Mouse (Mus musculus) limb, embryonic 14.5 days (tissue): ENCODE measurements around the gene Arhgef17. TPM values are rescaled to one million over a fixed set of nuclear protein-coding genes. Genes with fewer than 3 reads are reported as not detected.

ENCODE experiments used
- ATAC-seq: fragments of 200-750 bp; cut with Nextera tagmentation; 2 replicates; pipeline ENCODE4 v1.8.0; 2017; ENCODE audit warnings: low read depth, moderate number of reproducible peaks, moderate TSS enrichment; ENCODE audit not compliant: low FRiP score
- DNase-seq: peaks from one replicate; pipeline ENCODE4 v3.0.0-alpha.2; 2015; ENCODE audit warnings: low spot score
- H3K27ac ChIP-seq: fragments of 300-500 bp; sonication (generic); replicated peaks from 2 replicates; pipeline ENCODE4 v1.5.1; 2014; ENCODE audit warnings: low read depth, mild to moderate bottlenecking, low read length, moderate library complexity, mixed read lengths
- H3K27me3 ChIP-seq: fragments of 300-500 bp; sonication (generic); 2 replicates; pipeline ENCODE4 v1.6.1; 2014; ENCODE audit warnings: low read length, mixed read lengths; ENCODE audit not compliant: control insufficient read depth, insufficient read depth
- H3K36me3 ChIP-seq: fragments of 300-500 bp; sonication (generic); 2 replicates; pipeline ENCODE4 v1.6.1; 2014; ENCODE audit warnings: mild to moderate bottlenecking, low read length, moderate library complexity, mixed read lengths; ENCODE audit not compliant: control insufficient read depth, insufficient read depth
- H3K4me1 ChIP-seq: fragments of 300-500 bp; sonication (generic); 2 replicates; pipeline ENCODE4 v1.6.1; 2014; ENCODE audit warnings: antibody characterized with exemption, low read length, mixed read lengths; ENCODE audit not compliant: control insufficient read depth, insufficient read depth
- H3K4me2 ChIP-seq: fragments of 300-500 bp; sonication (generic); replicated peaks from 2 replicates; pipeline ENCODE4 v1.6.1; 2014; ENCODE audit warnings: low read depth, mild to moderate bottlenecking, low read length, moderate library complexity; ENCODE audit not compliant: severe bottlenecking
- H3K4me3 ChIP-seq: fragments of 300-500 bp; sonication (generic); replicated peaks from 2 replicates; pipeline ENCODE4 v1.5.1; 2014; ENCODE audit warnings: low read length
- H3K9ac ChIP-seq: fragments of 300-500 bp; sonication (generic); 2 replicates; pipeline ENCODE4 v1.6.1; 2014; ENCODE audit warnings: mild to moderate bottlenecking, low read depth, low read length, moderate library complexity; ENCODE audit not compliant: severe bottlenecking
- H3K9me3 ChIP-seq: fragments of 300-500 bp; sonication (generic); 2 replicates; pipeline ENCODE4 v1.6.1; 2016; ENCODE audit warnings: low read length; ENCODE audit not compliant: control insufficient read depth
- POLR2A ChIP-seq: fragments of 200-500 bp; IDR thresholded peaks from 2 replicates; pipeline ENCODE4 v1.8.0; 2012; ENCODE audit warnings: inconsistent platforms, mild to moderate bottlenecking, moderate library complexity, borderline replicate concordance; ENCODE audit not compliant: insufficient read depth, insufficient read length; ENCODE audit errors: extremely low read depth
- WGBS: fragments of 180-500 bp; shearing (Covaris S2); extraction: QIAGEN DNeasy Blood & Tissue Kit; methylation state at CpG from one replicate; pipeline ENCODE4 v1.1.7; 2014; 5-methylcytosine and 5-hydroxymethylcytosine counted together
- polyA plus RNA-seq, 2 experiments: library from polyadenylated mRNA; depleted of rRNA in 1 of 2; stranded (reverse) in 1 of 2; unstranded in 1 of 2; fragments of >200 nt; fragmentation: Nextera tagmentation in 1 of 2; extraction: Ambion mirVana in 1 of 2; gene quantifications; 2 replicates each; pipeline versions ENCODE4 v1.2.1 to v1.2.3; 2012 to 2014

The Arhgef17 gene
- polyA plus RNA-seq, 2 experiments: 15.4 to 42.8 TPM

DNA sequence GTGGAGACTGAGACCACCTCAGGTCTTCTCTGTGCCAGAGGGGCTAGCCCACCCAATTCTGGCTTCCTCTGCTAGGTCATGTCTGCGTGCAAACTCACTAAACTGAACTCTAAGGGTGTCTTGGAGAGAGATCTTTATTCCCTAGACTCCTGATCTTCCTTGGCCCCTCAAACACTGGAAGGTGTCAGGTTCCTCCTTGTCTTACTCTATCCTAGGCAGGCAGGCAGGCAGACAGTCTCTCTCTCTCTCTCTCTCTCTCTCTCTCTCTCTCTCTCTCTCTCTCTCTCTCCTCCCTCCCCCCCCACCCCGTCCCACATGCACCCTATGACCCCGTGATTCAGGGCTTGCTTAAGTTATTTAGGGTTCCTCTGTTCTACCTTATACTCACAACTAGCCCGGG is 69.6 kb downstream of the Arhgef17 start:
- Histone ChIP-seq H3K36me3 (no peaks in the 10 kb centered on the region), H3K9me3 (no peaks in the 10 kb centered on the region), H3K4me1 (peaks cover 7% of the 10 kb centered on the region; the same call in 1 of the 2 replicates), H3K27ac (no peak overlapping the region; the same call in 1 of the 2 replicates), H3K4me3 (peak overlapping the region; percentile 80), H3K27me3 (no peaks in the 10 kb centered on the region), H3K9ac (peak overlapping the region; percentile 70), H3K4me2 (peak overlapping the region; percentile 95)
- TF ChIP-seq POLR2A: no peak
- ATAC-seq: no peak
- no peak for DNase-seq
- WGBS: 7% methylated on average over 4 of the region's 4 CpGs

DNA sequence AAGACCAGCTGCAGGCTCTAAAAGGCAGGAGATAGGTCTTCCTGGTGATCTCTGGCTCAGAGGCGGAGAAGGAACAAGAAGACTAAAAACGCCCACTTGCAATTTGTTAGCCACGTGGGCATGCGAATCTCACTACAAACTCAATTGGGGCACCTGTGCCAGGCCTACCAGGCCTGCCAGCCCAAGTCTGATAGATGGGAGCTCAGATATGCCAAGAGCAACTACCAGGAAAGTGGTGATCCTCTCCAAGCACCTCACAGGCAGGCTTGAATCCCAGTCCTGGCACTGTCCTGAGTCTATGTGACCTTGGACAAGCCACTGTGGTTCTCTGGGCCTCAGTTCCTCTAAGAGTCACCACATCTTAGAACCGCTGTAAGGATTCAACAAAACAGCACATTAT is 70.7 kb downstream of the Arhgef17 start:
- Histone ChIP-seq H3K4me3 (no peak overlapping the region), H3K4me2 (no peak overlapping the region), H3K27ac (no peak overlapping the region), H3K27me3 (no peaks in the 10 kb centered on the region), H3K9me3 (no peaks in the 10 kb centered on the region), H3K36me3 (no peaks in the 10 kb centered on the region), H3K9ac (no peak overlapping the region), H3K4me1 (peaks cover 11% of the 10 kb centered on the region; the same call in 1 of the 2 replicates)
- ATAC-seq: no peak
- TF ChIP-seq POLR2A: no peak
- no peak for DNase-seq
- 91% methylated on average over 4 of the region's 5 CpGs for WGBS

DNA sequence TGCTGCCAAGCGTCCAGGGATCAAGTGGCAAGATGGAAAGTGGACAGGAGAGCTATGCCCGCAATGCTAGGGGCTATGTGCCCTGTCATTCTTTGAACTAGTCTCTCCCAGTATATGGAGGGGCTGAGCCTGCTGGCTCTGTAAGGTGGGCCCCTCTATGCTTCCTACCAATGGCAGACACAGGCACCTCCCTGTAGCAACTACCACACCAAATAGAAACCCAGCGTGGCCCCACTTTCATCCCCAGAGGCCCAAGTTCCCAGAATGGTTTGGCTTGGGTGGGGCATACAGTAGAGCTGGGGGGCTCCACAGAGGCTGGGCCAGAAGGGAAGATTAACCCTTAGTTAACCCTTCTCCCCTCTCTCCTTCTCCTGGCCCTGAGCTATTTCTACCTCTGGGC is 71.5 kb downstream of the Arhgef17 start:
- WGBS: 69% methylated on average over 3 of the region's 3 CpGs
- Histone ChIP-seq H3K36me3 (no peaks in the 10 kb centered on the region), H3K4me1 (peaks cover 18% of the 10 kb centered on the region), H3K4me2 (no peak overlapping the region), H3K9ac (no peak overlapping the region), H3K27me3 (no peaks in the 10 kb centered on the region), H3K27ac (no peak overlapping the region), H3K9me3 (no peaks in the 10 kb centered on the region), H3K4me3 (no peak overlapping the region)
- no peak for TF ChIP-seq POLR2A
- no peak for ATAC-seq
- DNase-seq: no peak

DNA sequence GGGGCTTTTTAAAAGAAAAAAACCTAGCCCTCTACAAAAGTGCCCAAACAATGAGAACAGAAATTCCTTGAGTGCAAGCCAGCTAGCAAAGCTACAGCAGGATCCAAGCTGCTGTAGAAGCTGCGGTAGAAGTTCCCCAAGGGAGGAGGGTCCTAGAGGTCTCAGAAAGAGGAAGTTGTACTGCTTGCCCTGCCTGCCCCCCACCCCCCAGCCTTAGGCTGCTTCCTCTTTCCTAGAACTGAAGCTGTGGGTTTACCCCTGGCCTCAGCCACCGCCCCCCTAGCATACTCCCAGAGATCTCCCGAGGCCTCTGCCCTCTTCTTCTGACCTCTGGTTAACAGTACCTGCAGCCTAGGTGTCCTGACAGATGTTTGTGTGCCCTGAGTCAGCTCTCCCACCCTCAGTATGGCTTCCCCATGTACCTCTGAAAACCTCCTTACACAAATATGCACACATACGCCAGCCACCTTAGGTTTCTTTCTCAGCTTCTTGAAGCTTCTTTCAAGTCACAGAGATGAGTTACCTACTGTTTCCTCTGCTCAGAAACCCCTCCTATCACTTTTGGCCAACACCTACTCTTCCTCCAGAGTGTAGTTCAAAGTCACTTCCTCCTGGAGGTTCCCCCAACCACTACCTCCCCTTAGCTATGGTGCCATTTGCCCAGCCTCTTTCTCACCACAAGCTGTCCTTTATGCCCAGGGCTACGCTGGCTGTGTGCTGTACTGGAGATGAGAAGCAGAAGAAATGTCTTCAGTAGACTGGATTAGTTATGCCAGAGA is 75.9 kb downstream of the Arhgef17 start:
- Histone ChIP-seq H3K4me3 (no peak overlapping the region), H3K27ac (no peak overlapping the region)
- 59% methylated on average over 5 of the region's 5 CpGs for WGBS

GRCm38 (mm10) chr7:100855300-100855699 is 76.6 kb downstream of the Arhgef17 start:
- H3K9ac ChIP-seq: no peak overlapping the region
- no peak for TF ChIP-seq POLR2A
- 35% methylated on average over 4 of the region's 4 CpGs for WGBS
- no peaks in the 10 kb centered on the region for H3K27me3 ChIP-seq
- no peak overlapping the region for H3K27ac ChIP-seq
- ATAC-seq: no peak
- DNase-seq: no peak
- peaks cover 37% of the 10 kb centered on the region for H3K4me1 ChIP-seq
- H3K4me3 ChIP-seq: no peak overlapping the region
- H3K4me2 ChIP-seq: no peak overlapping the region
- no peaks in the 10 kb centered on the region for H3K36me3 ChIP-seq
- no peaks in the 10 kb centered on the region for H3K9me3 ChIP-seq

More for the DNA sequence above, 75.9 kb downstream of the Arhgef17 start:
- 0 out of 2 replicates have a peak overlapping the region, but pooled peaks have one; percentile 21 for H3K9ac ChIP-seq
- ATAC-seq (no peak), DNase-seq (peak; percentile 30)
- no peaks in the 10 kb centered on the region for H3K36me3 ChIP-seq
- no peaks in the 10 kb centered on the region for H3K9me3 ChIP-seq
- peaks cover 37% of the 10 kb centered on the region for H3K4me1 ChIP-seq
- H3K27me3 ChIP-seq: no peaks in the 10 kb centered on the region
- no peak for TF ChIP-seq POLR2A
- H3K4me2 ChIP-seq: no peak overlapping the region
